Mouse (Mus musculus): Measurements from ENCODE around the gene Rsph6a. TPM values are rescaled to one million over a fixed set of nuclear protein-coding genes. Genes with fewer than 3 reads are reported as not detected.
A peak's percentile ranks its signal among the peaks of the same experiment; 100 is the strongest.

Rsph6a gene
- polyA plus RNA-seq, 1 experiment, result 0.04 TPM

- Histone ChIP-seq H3K27me3 (ENCODE audit: control insufficient read depth, insufficient read depth, insufficient read length) (no peaks in the 10 kb centered on the region), H3K79me2 (ENCODE audit: control insufficient read depth, insufficient read depth) (peaks cover 10% of the 10 kb centered on the region), H3K36me3 (ENCODE audit: control insufficient read depth, insufficient read depth) (peaks cover 13% of the 10 kb centered on the region), H3K4me2 (ENCODE audit: low read depth) (peak overlapping the region; percentile 99), H3K4me3 (peak overlapping the region; percentile 74), H3ac (ENCODE audit: control insufficient read depth, insufficient read length) (peak overlapping the region; percentile 15)
- no peak for TF ChIP-seq CEBPB (IDR thresholded peaks at IDR 0.05; ENCODE audit: insufficient read depth, poor library complexity, severe bottlenecking)
- TF ChIP-seq SRF (IDR thresholded peaks at IDR 0.05; ENCODE audit: control insufficient read depth, insufficient read length, low read depth), result peak; percentile 69
- peak; percentile 63 for TF ChIP-seq POLR2AphosphoS2 (IDR thresholded peaks at IDR 0.05; ENCODE audit: insufficient read length, low read depth)
Measured at GRCm38 (mm10) chr7:19084921-19085473, 30.5 kb downstream of the Rsph6a start.

- peaks cover 10% of the 10 kb centered on the region for H3K79me2 ChIP-seq (ENCODE audit: control insufficient read depth, insufficient read depth)
- H3ac ChIP-seq (ENCODE audit: control insufficient read depth, insufficient read length), result peak overlapping the region; percentile 15
- H3K27me3 ChIP-seq (ENCODE audit: control insufficient read depth, insufficient read depth, insufficient read length), result no peaks in the 10 kb centered on the region
- peak overlapping the region; percentile 74 for H3K4me3 ChIP-seq
- H3K36me3 ChIP-seq (ENCODE audit: control insufficient read depth, insufficient read depth), result peaks cover 18% of the 10 kb centered on the region
- H3K4me2 ChIP-seq (ENCODE audit: low read depth), result peak overlapping the region; percentile 99
- TF ChIP-seq POLR2A (IDR thresholded peaks at IDR 0.05; ENCODE audit: insufficient read length, low read depth) (peak; percentile 48), CEBPB (IDR thresholded peaks at IDR 0.05; ENCODE audit: insufficient read depth, poor library complexity, severe bottlenecking) (no peak), USF1 (IDR thresholded peaks at IDR 0.05; ENCODE audit: low read depth) (no peak), REST (IDR thresholded peaks at IDR 0.05; ENCODE audit: insufficient read depth, insufficient read length) (no peak), MAX (IDR thresholded peaks at IDR 0.05; ENCODE audit: low read depth) (no peak), POLR2AphosphoS2 (IDR thresholded peaks at IDR 0.05; ENCODE audit: insufficient read length, low read depth) (no peak), TCF12 (IDR thresholded peaks at IDR 0.05; ENCODE audit: insufficient read depth, poor library complexity, severe bottlenecking) (no peak), MYOD1 (IDR thresholded peaks at IDR 0.05; ENCODE audit: control insufficient read depth in 1 of 3, insufficient read length in 2 of 3, low read depth in 2 of 3) (no peak)
Measured at GRCm38 (mm10) chr7:19085495-19085894, 31.0 kb downstream of the Rsph6a start.

- Histone ChIP-seq H3K27me3 (ENCODE audit: control insufficient read depth, insufficient read depth, insufficient read length) (no peaks in the 10 kb centered on the region), H3K4me2 (ENCODE audit: low read depth) (peak overlapping the region; percentile 99), H3ac (ENCODE audit: control insufficient read depth, insufficient read length) (peak overlapping the region; percentile 15), H3K4me3 (peak overlapping the region; percentile 74), H3K36me3 (ENCODE audit: control insufficient read depth, insufficient read depth) (peaks cover 18% of the 10 kb centered on the region), H3K79me2 (ENCODE audit: control insufficient read depth, insufficient read depth) (peaks cover 8% of the 10 kb centered on the region)
- peak in 2 of 3 experiments; percentile 16 to 47 for TF ChIP-seq MYOG (IDR thresholded peaks at IDR 0.05; ENCODE audit: control insufficient read depth in 1 of 3, insufficient read depth in 1 of 3, insufficient read length in 2 of 3, low read depth in 2 of 3)
- TF ChIP-seq MYOD1 (IDR thresholded peaks at IDR 0.05; ENCODE audit: control insufficient read depth in 1 of 3, insufficient read length in 2 of 3, low read depth in 2 of 3), result peak in 2 of 3 experiments; percentile 11 to 24
- TF ChIP-seq TCF3 (IDR thresholded peaks at IDR 0.05; ENCODE audit: insufficient read length, low read depth), result no peak
- TF ChIP-seq POLR2AphosphoS2 (IDR thresholded peaks at IDR 0.05; ENCODE audit: insufficient read length, low read depth), result peak; percentile 74
- TF ChIP-seq USF1 (IDR thresholded peaks at IDR 0.05; ENCODE audit: low read depth), result peak; percentile 62
Measured at GRCm38 (mm10) chr7:19086042-19086441, 31.6 kb downstream of the Rsph6a start.

- Histone ChIP-seq H3ac (ENCODE audit: control insufficient read depth, insufficient read length) (no peak overlapping the region), H3K27me3 (ENCODE audit: control insufficient read depth, insufficient read depth, insufficient read length) (no peaks in the 10 kb centered on the region), H3K4me2 (ENCODE audit: low read depth) (no peak overlapping the region), H3K36me3 (ENCODE audit: control insufficient read depth, insufficient read depth) (peaks cover 18% of the 10 kb centered on the region), H3K4me3 (peak overlapping the region; percentile 74), H3K79me2 (ENCODE audit: control insufficient read depth, insufficient read depth) (peaks cover 1% of the 10 kb centered on the region)
- TF ChIP-seq MYOG (IDR thresholded peaks at IDR 0.05; ENCODE audit: control insufficient read depth in 1 of 3, insufficient read depth in 1 of 3, insufficient read length in 2 of 3, low read depth in 2 of 3) (no peak), SRF (IDR thresholded peaks at IDR 0.05; ENCODE audit: control insufficient read depth, insufficient read length, low read depth) (no peak), MAX (IDR thresholded peaks at IDR 0.05; ENCODE audit: low read depth) (no peak), REST (IDR thresholded peaks at IDR 0.05; ENCODE audit: insufficient read depth, insufficient read length) (no peak), E2F4 (IDR thresholded peaks at IDR 0.05; ENCODE audit: insufficient read depth) (no peak), USF1 (IDR thresholded peaks at IDR 0.05; ENCODE audit: low read depth) (no peak), POLR2AphosphoS2 (IDR thresholded peaks at IDR 0.05; ENCODE audit: insufficient read length, low read depth) (no peak), TCF3 (IDR thresholded peaks at IDR 0.05; ENCODE audit: insufficient read length, low read depth) (no peak)
Measured at GRCm38 (mm10) chr7:19086760-19087159, 32.3 kb downstream of the Rsph6a start.

GRCm38 (mm10) chr7:19088813-19089212 lies 34.3 kb downstream of the Rsph6a start:
- Histone ChIP-seq H3K27me3 (ENCODE audit: control insufficient read depth, insufficient read depth, insufficient read length) (no peaks in the 10 kb centered on the region), H3K4me3 (no peak overlapping the region), H3K4me2 (ENCODE audit: low read depth) (no peak overlapping the region), H3K79me2 (ENCODE audit: control insufficient read depth, insufficient read depth) (no peaks in the 10 kb centered on the region), H3ac (ENCODE audit: control insufficient read depth, insufficient read length) (no peak overlapping the region), H3K36me3 (ENCODE audit: control insufficient read depth, insufficient read depth) (peaks cover 18% of the 10 kb centered on the region)
- no peak for TF ChIP-seq USF1 (IDR thresholded peaks at IDR 0.05; ENCODE audit: low read depth)
- peak; percentile 10 for TF ChIP-seq POLR2AphosphoS2 (IDR thresholded peaks at IDR 0.05; ENCODE audit: insufficient read length, low read depth)

GRCm38 (mm10) chr7:19091913-19092312 lies 37.4 kb downstream of the Rsph6a start:
- H3ac ChIP-seq (ENCODE audit: control insufficient read depth, insufficient read length), result no peak overlapping the region
- H3K79me2 ChIP-seq (ENCODE audit: control insufficient read depth, insufficient read depth), result no peaks in the 10 kb centered on the region
- no peak overlapping the region for H3K4me3 ChIP-seq
- no peaks in the 10 kb centered on the region for H3K27me3 ChIP-seq (ENCODE audit: control insufficient read depth, insufficient read depth, insufficient read length)
- H3K36me3 ChIP-seq (ENCODE audit: control insufficient read depth, insufficient read depth), result peaks cover 18% of the 10 kb centered on the region
- no peak for TF ChIP-seq MAX (IDR thresholded peaks at IDR 0.05; ENCODE audit: low read depth)
- no peak for TF ChIP-seq TCF12 (IDR thresholded peaks at IDR 0.05; ENCODE audit: insufficient read depth, poor library complexity, severe bottlenecking)
- no peak for TF ChIP-seq POLR2AphosphoS2 (IDR thresholded peaks at IDR 0.05; ENCODE audit: insufficient read length, low read depth)
- no peak for TF ChIP-seq MYOG (IDR thresholded peaks at IDR 0.05; ENCODE audit: control insufficient read depth in 1 of 3, insufficient read depth in 1 of 3, insufficient read length in 2 of 3, low read depth in 2 of 3)
- TF ChIP-seq TCF3 (IDR thresholded peaks at IDR 0.05; ENCODE audit: insufficient read length, low read depth), result no peak
- TF ChIP-seq REST (IDR thresholded peaks at IDR 0.05; ENCODE audit: insufficient read depth, insufficient read length), result no peak
- no peak for TF ChIP-seq CEBPB (IDR thresholded peaks at IDR 0.05; ENCODE audit: insufficient read depth, poor library complexity, severe bottlenecking)
- no peak for TF ChIP-seq E2F4 (IDR thresholded peaks at IDR 0.05; ENCODE audit: insufficient read depth)
- TF ChIP-seq USF1 (IDR thresholded peaks at IDR 0.05; ENCODE audit: low read depth), result no peak
- TF ChIP-seq SRF (IDR thresholded peaks at IDR 0.05; ENCODE audit: control insufficient read depth, insufficient read length, low read depth), result no peak
- no peak for TF ChIP-seq MYOD1 (IDR thresholded peaks at IDR 0.05; ENCODE audit: control insufficient read depth in 1 of 3, insufficient read length in 2 of 3, low read depth in 2 of 3)
- TF ChIP-seq POLR2A (IDR thresholded peaks at IDR 0.05; ENCODE audit: insufficient read length, low read depth), result no peak
- no peak overlapping the region for H3K4me2 ChIP-seq (ENCODE audit: low read depth)
